Mouse (Mus musculus): ENCODE measurements around the gene Nrxn1.
"Not testable (repeated sequence)": the region's sequence is repeated elsewhere in the genome, so short reads cannot be mapped to it uniquely, and the experiment has no call there.

Gene Nrxn1

GRCm38 (mm10) chr17:90238964-90239363 lies 853.9 kb downstream of the Nrxn1 start:
- no peak for DNase-seq

GRCm38 (mm10) chr17:90238517-90238916 lies 854.4 kb downstream of the Nrxn1 start:
- no peak for DNase-seq

GRCm38 (mm10) chr17:90235674-90236073 lies 857.2 kb downstream of the Nrxn1 start:
- DNase-seq, result not testable (repeated sequence)

- no peak for DNase-seq
Measured at GRCm38 (mm10) chr17:90234806-90235205, 858.1 kb downstream of the Nrxn1 start.

- no peak for DNase-seq
Measured at GRCm38 (mm10) chr17:90208547-90208946, 884.3 kb downstream of the Nrxn1 start.

- DNase-seq, result no peak
Measured at GRCm38 (mm10) chr17:90207617-90208016, 885.3 kb downstream of the Nrxn1 start.

GRCm38 (mm10) chr17:90203993-90204392 lies 888.9 kb downstream of the Nrxn1 start:
- no peak for DNase-seq

GRCm38 (mm10) chr17:90202785-90203184 lies 890.1 kb downstream of the Nrxn1 start:
- DNase-seq, result no peak

GRCm38 (mm10) chr17:90196772-90197171 lies 896.1 kb downstream of the Nrxn1 start:
- DNase-seq, result no peak

- peak; percentile 28 for DNase-seq
Measured at GRCm38 (mm10) chr17:90141602-90142001, 951.3 kb downstream of the Nrxn1 start.

- DNase-seq, result peak; percentile 52
Measured at GRCm38 (mm10) chr17:90130836-90131235, 962.0 kb downstream of the Nrxn1 start.

GRCm38 (mm10) chr17:90129183-90129582 lies 963.7 kb downstream of the Nrxn1 start:
- no peak for DNase-seq

- DNase-seq, result no peak
Measured at GRCm38 (mm10) chr17:90127561-90127960, 965.3 kb downstream of the Nrxn1 start.

- DNase-seq, result no peak
Measured at GRCm38 (mm10) chr17:90122796-90123481, 969.9 kb downstream of the Nrxn1 start.

- DNase-seq, result no peak
Measured at GRCm38 (mm10) chr17:90116241-90116640, 976.6 kb downstream of the Nrxn1 start.

- no peak for DNase-seq
Measured at GRCm38 (mm10) chr17:90094999-90095398, 997.9 kb downstream of the Nrxn1 start.

GRCm38 (mm10) chr17:90088314-90088650 lies 1004.6 kb downstream of the Nrxn1 start:
- peak; percentile 98 for DNase-seq

GRCm38 (mm10) chr17:90087616-90088313 lies 1005.1 kb downstream of the Nrxn1 start:
- no peak for DNase-seq

- peak; percentile 95 for DNase-seq
Measured at GRCm38 (mm10) chr17:90086826-90087225, 1006.0 kb downstream of the Nrxn1 start.

GRCm38 (mm10) chr17:90079003-90079402 lies 1013.9 kb downstream of the Nrxn1 start:
- DNase-seq, result no peak

- DNase-seq, result no peak
Measured at GRCm38 (mm10) chr17:90078488-90078887, 1014.4 kb downstream of the Nrxn1 start.

- DNase-seq, result no peak
Measured at GRCm38 (mm10) chr17:90062866-90063265, 1030.0 kb downstream of the Nrxn1 start.

- no peak for DNase-seq
Measured at GRCm38 (mm10) chr17:90060872-90061271, 1032.0 kb downstream of the Nrxn1 start.

- DNase-seq, result no peak
Measured at GRCm38 (mm10) chr17:90060168-90060567, 1032.7 kb downstream of the Nrxn1 start.

Data from cerebellum, adult 11-12 months (tissue).